ENCODE assay signal across 31 mouse cellular contexts in the genomic region with DNA sequence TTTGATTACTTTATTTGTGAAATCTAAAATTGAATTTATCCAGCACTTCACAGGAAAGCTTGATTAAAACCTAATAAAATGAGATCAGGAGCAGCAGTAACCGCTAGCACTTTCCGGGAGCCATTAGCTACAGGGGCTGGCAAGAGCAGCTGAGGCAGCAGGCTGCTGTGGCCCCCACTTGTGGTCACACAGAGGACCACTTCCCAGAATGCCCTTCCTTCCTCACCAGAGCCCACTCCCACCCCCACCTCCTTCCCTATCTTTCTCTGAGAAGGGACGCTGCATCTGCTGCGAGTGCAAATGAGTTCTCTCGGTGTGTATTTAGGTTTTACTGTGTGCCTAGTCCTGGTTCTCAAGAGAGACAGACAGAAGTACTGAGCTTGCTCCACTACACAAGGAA.
"Had no signal": no experiment of that assay in that cellular context is flagged by ENCODE, and none has a peak within 500 bp of the region (broad histone marks: within the 10 kb centered on the region; RNA-seq: fewer than 3 reads in every experiment).

No protein-coding gene starts in this region.

- H3K36me3 ChIP-seq: heart, embryonic 10.5 days; heart, embryonic 13.5 days; heart, embryonic 15.5 days; hindbrain, embryonic 10.5 days; hindbrain, embryonic 12.5 days; hindbrain, embryonic 13.5 days; hindbrain, embryonic 15.5 days; intestine, embryonic 15.5 days had no signal

- H3K9ac ChIP-seq: heart, embryonic 13.5 days; heart, embryonic 15.5 days; hindbrain, embryonic 12.5 days; hindbrain, embryonic 13.5 days; hindbrain, embryonic 14.5 days; hindbrain, embryonic 15.5 days; intestine, embryonic 15.5 days had no signal

- H3K9me3 ChIP-seq: heart, embryonic 10.5 days; heart, embryonic 13.5 days; heart, embryonic 15.5 days; hindbrain, embryonic 10.5 days; hindbrain, embryonic 12.5 days; hindbrain, embryonic 13.5 days; hindbrain, embryonic 15.5 days; intestine, embryonic 15.5 days had no signal

- H3K27me3 ChIP-seq: heart, embryonic 13.5 days; heart, embryonic 15.5 days; hindbrain, embryonic 12.5 days; hindbrain, embryonic 15.5 days; intestine, embryonic 15.5 days had no signal

- ATAC-seq: hindbrain, embryonic 16.5 days; hindbrain, postnatal 0 days; inflammation-experienced regulatory T-cells, adult 6 months; intestine, embryonic 15.5 days; intestine, postnatal 0 days had no signal

- H3K4me3 ChIP-seq: heart, embryonic 10.5 days; heart, embryonic 13.5 days; heart, embryonic 15.5 days; hindbrain, embryonic 10.5 days; hindbrain, embryonic 12.5 days; hindbrain, embryonic 13.5 days; hindbrain, embryonic 15.5 days; intestine, embryonic 15.5 days; left cerebral cortex, adult 2 months had no signal

- H3K4me2 ChIP-seq: heart, embryonic 11.5 days; heart, embryonic 13.5 days; heart, embryonic 15.5 days; hindbrain, embryonic 12.5 days; hindbrain, embryonic 13.5 days; hindbrain, embryonic 14.5 days; hindbrain, embryonic 15.5 days; intestine, embryonic 15.5 days had no signal

- H3K27ac ChIP-seq: heart, embryonic 10.5 days; heart, embryonic 13.5 days; heart, embryonic 15.5 days; hindbrain, embryonic 10.5 days; hindbrain, embryonic 12.5 days; hindbrain, embryonic 13.5 days; hindbrain, embryonic 14.5 days; hindbrain, embryonic 15.5 days; hindbrain, postnatal 0 days; intestine, embryonic 15.5 days; kidney, postnatal 0 days; left cerebral cortex, adult 2 months had no signal

- H3K4me1 ChIP-seq: heart, embryonic 10.5 days; intestine, embryonic 15.5 days had no signal

- DNase-seq: heart, postnatal 10 days; heart, postnatal 14 days; heart, postnatal 36 days; heart, postnatal 4 days; kidney, adult 11 months; kidney, adult 18-20 months; kidney, adult 2 months; kidney, adult 8-10 months; kidney, adult 9 months; kidney, postnatal 10 days; kidney, postnatal 14 days; kidney, postnatal 25 days; kidney, postnatal 36 days; kidney, postnatal 4 days; layer of hippocampus, adult 9-11 months had no signal
